Mouse (Mus musculus) thymus, postnatal 10 days (tissue): Measurements from ENCODE around the gene Tgfbr2.

Source experiments
- DNase-seq, 2 experiments: peaks; one replicate each; pipeline ENCODE4 v3.0.0; 2021; ENCODE audit warnings: low spot score in 2 of 2

The Tgfbr2 gene

GRCm38 (mm10) chr9:116160067-116160466 is 15.1 kb downstream of the Tgfbr2 start:
- DNase-seq, result no peak

DNA sequence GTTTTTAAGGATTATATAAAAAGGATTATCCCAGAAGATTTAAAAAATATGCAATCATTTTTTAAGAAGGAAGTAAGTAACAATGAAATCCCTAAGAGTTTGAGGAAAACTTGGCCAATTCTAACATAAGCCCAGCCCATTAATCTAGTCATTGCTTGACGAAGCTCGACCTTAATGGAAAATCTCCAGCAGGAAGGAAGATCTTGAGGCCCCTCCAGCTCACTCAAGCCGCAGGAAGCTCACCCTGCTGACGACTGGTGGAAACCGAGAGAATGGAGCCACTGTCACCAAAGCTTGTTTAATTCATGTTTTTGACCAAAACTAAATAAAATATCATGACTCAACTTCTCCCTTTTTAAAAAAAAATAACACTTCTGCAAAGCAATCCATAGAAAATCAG is 18.7 kb downstream of the Tgfbr2 start:
- no peak for DNase-seq

GRCm38 (mm10) chr9:116152878-116153277 is 22.3 kb downstream of the Tgfbr2 start:
- no peak for DNase-seq

- no peak for DNase-seq
These were observed 24.3 kb downstream of the Tgfbr2 start for GRCm38 (mm10) chr9:116150725-116151396.

GRCm38 (mm10) chr9:116148809-116149208 is 26.4 kb downstream of the Tgfbr2 start:
- no peak for DNase-seq

DNA sequence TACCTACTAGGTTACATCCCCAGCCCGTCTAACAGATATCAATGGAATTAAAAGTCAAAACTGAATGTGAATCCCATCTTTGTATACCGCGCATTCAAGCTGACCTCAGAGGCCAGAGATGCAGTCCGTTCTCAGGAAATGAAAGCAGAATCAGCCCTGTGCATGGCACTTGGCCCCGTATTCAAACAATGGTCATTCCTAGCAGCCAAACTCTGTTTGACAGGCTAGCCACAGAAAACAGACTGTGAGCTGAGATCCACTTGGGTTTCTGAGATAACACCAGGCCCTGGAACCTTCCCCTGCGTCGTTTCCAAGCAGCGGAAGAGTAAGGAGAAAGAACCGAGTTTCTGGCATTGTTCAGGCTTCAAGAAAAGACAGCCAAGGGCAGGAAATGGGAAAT is 28.9 kb downstream of the Tgfbr2 start:
- no peak for DNase-seq

DNA sequence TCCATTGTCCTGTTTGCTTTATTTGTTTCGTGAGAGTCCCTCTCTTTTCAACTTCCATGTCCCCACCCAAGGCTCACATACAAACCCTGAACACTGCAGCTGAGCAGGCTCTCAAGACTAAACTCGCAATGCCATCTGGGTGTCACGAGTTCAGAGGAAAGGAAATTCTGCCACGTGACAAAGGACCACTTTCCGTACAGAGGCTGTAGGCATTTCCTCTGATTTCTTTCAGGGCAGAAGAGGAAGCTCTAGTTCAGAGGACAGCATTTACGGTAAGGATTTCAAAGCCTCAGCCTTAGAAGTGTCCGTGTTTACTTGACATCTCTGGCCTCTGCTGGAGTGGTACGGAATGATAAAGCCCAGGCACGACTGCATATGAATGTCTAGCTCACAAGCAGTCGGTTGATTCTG is 29.9 kb downstream of the Tgfbr2 start:
- peak; percentile 55 to 65 for DNase-seq

DNA sequence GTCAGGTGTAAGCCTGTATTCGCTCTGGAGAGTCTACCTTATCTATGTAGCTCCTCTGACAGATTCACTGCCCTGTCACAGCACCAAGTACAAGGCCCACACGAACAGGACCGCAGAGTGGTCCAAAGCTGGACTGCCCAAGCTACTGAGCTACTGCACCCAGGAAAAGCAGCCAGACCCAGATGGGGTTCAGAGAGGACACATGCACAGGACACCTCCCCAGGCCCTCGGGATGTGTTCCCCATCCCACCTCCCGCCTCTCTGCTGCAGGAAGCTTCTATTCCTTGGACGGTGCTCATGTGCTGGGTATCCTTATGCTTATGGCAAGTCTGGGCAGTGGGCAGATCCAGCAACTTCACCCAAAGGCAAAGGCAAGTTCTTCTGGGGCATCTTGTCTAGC is 34.7 kb downstream of the Tgfbr2 start:
- DNase-seq, result no peak

DNA sequence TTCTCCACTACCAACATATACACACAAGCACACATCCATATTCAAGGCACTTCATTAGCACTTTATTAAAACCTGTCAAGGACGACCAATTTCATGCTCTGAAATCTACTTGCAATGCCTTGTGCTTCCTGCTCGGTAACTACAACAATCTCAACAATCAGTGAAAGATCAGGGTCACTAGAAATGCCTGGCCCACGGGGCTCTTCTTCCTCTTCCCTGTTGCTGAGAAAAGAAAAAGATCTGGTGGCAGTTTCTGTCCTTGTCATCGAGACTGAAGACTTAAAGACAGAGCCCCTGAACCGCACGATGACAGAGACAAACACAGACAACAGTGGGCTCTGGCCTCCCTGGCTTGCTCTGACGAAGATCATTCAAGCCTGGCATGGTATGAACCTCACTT is 35.6 kb downstream of the Tgfbr2 start:
- no peak for DNase-seq

DNA sequence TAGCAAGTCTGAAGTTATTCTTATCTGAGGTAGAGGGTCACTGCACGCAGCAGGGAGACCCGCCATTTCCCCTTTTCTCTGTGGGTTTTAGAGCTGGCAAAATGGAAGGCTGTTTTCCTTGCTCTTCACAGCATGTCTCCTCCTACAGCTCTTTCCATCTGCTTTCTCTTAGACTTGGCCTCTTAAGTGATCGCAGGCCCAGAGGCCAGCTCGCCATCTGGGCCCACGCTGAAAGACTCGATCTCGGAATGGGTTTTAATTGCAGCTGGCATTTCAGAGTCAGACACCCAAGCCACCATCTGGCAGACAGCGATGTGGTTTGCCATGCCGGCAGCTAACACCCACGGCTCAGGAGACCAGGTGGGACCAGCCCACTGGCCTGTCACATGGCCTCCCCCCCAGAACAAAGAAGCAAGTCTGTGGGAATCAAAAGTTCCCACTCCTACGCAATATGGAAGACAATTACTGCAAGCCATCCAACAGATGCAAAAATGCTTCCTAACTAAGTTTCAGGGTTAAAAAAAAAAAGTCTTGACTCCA is 36.5 kb downstream of the Tgfbr2 start:
- DNase-seq, result peak; percentile 37 to 52

DNA sequence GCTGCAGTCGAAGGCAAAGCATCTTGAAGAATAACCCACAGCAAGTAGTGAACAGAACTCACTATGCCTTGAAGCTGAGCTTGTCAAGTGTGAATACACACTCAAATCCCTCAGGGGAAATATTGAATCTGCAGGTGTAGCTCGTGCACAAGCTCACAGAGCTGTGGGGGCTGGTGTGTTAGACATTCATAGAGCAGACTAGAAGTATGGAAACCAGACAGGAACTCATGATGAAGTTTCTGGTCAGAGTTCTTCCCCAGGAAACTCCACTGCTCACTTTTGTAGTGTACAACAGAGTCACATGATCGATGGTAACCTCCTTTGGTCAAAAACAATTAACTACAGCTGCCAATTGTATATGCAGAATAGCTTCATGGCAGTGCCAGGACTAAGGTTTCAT is 37.5 kb downstream of the Tgfbr2 start:
- DNase-seq, result no peak

GRCm38 (mm10) chr9:116136811-116137210 is 38.3 kb downstream of the Tgfbr2 start:
- no peak for DNase-seq

- DNase-seq, result no peak
These were observed 39.0 kb downstream of the Tgfbr2 start for GRCm38 (mm10) chr9:116136146-116136545.

GRCm38 (mm10) chr9:116134488-116134887 is 40.7 kb downstream of the Tgfbr2 start:
- DNase-seq, result peak in 1 of 2 experiments; percentile 25

DNA sequence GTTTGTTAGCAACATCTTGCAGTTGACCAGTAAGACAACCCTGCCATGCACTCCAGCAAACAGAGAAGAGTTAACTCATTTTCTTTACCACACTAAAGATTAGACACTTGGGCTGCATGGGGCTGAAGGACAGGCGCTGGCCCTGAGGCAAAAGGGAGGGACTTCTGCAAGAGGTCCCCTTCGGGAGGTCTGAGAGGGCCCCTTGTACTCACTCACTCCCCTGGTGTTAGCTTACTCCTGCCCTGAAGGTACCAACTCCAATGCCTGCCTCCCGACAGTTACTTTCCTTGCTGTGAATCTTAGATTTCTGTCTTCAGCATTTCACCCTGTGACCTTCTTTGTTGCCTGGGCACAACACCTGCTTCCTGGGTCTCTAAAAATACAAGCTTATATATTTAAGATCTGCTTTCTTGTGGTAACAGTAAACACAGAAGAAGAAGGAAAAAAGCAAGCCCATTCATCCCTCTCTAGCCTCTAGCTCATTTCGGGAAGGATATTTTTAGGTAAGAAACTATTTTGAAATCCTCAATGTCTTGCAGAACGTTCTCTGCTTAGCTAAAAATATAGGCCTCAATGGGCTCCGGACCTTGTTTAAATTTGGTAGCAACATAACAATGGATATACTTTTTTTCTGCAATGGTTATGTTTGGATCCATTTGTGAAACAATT is 41.7 kb downstream of the Tgfbr2 start:
- DNase-seq, result peak in 1 of 2 experiments; percentile 20

DNA sequence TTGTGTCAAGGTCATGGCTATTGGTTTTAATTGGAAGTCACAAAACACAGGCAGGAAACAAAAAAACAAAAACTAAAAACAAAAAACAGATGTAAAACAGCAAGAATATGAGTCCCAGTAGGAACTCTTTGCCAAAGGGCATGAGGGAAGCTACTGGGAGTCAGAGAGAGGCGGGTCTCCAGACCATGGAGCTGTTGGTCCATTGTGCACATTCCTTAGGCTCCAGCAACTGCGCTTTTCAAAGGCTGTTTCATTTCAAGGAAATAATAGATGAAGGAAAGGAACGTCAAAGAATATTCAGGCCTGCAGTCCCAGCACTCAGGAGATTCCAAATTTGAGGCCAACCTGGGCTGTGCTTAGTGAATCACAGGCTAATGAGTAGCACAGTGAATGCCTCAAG is 46.3 kb downstream of the Tgfbr2 start:
- no peak for DNase-seq

DNA sequence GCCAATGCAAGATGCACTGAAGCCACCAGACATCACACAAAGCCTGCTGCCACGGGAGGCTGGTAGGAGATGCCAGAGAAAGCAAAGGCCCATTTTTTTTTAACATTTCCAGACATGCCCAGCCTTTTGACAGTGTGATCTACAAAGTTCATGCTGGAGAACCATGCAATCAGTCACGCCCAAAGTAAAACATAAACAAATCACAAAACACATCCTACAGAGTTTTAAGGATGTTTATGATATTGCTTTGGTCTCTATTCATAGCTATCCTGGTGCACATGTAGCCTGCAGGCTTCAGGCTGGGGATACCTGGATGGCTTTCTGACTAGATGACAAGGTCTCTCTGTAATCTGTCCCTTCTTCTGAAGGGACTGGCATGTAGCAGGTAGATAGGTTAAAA is 46.8 kb downstream of the Tgfbr2 start:
- DNase-seq, result no peak

- no peak for DNase-seq
These were observed 48.7 kb downstream of the Tgfbr2 start for GRCm38 (mm10) chr9:116126494-116126893.

DNA sequence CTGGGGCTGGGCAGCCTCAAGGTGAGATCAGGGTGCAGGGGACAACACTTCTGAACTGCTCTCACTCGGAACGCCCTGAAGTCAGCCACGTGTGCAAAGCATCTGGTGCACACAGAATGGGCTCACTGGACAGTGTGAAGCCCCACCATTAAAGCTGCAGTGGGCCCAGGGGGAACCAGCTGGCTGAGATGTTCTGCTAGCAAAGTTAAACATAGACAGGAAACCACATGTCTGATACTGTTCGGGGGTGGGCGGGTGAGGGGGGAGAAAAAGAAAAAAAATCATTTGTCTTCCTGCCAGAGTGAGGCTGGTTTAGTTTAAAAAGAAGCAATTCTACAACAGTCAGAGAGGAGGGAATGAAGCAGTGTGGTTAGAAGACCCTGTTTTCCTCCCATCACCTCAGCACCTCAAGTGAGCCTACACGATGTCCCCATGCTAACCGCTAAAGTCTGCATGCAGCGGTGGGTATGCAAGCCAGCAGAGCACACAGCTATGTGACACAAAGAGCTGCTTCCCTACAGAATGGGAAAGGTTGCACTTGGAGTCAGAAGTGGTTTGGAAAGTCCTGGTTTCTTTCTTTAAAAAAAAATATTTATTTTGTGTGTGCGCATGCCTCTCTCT is 52.1 kb downstream of the Tgfbr2 start:
- DNase-seq, result peak; percentile 32 to 34

DNA sequence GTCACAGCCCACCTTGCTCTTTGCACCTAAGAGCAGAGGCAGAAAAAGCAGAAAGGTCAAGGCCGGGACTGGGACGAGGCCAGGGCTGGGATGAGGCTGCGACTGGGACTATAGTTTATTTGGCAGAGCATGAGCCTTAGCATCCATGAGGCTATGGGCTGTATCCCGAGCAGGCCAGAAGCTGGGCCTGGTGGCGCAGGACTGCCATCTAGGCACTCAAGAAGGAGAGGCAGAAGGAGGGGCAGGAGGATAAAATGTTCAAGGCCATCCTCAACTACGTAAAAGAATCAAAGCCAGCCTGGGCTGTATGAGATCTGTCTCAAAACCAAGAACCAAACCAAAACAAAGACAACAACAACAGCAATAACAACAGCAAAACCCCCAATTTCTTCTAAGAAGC is 52.6 kb downstream of the Tgfbr2 start:
- DNase-seq, result no peak

DNA sequence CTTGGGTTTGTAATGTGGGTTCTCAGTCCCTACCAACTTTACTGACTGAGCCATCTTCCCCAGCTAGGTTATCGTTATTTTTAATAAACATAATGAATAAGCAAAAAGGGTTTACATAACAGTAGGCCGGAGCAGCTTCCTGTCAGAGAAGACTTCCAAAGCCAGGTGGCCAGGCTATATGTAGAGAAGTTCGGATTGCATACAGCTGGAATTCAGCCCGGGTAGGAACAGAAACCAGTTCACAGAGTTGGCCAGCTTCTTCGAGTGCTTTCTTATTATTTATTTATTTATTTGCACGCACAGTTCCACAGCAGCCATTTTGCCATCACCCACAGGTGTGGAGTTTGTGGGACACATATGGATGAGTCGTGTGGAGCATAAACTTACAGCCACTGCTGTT is 53.7 kb downstream of the Tgfbr2 start:
- no peak for DNase-seq

DNA sequence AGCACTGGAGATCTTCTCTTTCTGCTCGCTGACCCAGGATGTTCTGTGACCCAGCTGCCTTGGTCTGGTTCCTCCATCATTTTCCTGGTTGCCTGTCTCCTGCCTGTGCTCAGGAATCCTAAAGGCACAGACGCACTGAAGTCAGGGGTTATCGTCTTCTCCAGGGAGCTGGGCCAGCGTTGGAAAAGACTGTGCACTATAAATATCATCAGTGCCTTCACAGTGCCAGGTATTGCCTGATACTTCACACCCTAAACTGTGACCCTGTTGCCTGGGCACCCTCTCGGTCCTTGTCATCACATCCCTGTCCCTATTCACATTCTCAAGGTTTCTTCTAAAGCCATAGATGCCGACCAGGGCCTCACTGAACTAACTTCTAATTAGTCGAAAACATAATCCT is 55.2 kb downstream of the Tgfbr2 start:
- DNase-seq, result no peak

- DNase-seq, result no peak
These were observed 56.8 kb downstream of the Tgfbr2 start for GRCm38 (mm10) chr9:116118332-116118872.
